Mouse (Mus musculus) MN1 (cell line): ENCODE results near the gene Zdhhc17.

Experiments
- DNase-seq: peaks from one replicate; pipeline ENCODE4 v3.0.0-alpha.2; 2016; ENCODE audit warnings: low spot score

Gene Zdhhc17

DNA sequence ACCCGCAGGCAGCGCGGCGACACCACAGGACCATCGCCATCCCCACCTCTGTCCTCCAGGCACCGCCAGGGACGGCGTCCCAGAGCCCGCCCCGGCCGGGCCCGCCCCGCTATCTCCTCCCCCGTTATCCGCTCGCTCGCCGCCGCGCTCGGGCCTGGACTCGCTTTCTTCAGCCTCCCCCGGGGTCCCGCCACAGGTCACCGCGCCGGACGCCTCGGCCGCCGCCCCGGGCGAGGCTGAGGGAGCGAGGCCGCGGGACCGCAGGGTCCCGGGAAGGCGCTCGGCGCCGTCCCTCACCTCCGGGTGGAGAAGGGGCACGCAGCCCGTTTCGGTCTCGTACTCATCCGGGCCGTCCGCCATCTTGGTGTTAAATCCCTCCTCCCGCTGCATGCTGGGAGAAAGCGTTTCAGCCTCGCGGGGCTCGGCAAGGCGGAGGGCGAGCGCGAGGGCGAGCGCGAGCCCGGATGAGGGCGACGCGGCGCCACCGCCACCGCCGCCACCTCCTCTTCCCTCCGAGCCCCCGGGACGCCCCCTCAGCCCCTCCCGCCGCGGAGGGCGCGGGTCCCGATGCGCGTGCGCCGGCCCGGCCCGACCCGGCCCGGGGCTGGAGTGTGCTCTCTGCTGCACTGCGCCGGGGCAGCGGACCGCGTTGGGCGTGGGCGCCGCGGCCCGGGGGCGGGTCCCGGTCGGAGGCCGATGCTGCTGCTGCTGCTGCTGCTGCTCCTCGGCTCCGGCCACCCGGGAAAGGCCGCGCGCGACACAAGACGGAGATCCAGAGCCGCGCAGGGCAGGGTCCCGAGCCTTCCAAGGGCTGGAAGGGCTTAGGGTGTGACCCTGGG is at the start of gene Zdhhc17:
Gene Zdhhc17, minus strand, starts transcription at position 500 of the 839 bp plus-strand sequence.
- peak; percentile 98 for DNase-seq

DNA sequence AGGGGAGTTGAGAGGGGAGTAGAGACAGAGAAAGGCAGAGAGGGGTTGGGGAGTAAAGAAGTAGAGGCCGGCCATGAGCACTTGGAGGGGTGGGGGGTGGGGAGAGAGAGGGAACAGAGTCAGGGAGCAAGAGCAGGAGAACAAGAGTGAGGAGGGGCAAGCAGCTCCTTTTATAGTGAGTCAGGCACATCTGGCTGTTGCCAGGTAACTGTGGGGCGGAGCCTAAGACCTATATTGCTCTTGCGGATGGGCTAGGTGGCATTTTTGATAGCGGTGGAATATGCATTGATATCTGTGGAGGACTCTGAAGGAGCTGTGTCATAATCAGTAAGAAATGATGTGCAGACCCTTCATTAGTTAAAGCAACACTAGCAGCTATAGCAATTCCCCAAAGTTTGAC is 45.8 kb upstream of the Zdhhc17 start:
- no peak for DNase-seq

DNA sequence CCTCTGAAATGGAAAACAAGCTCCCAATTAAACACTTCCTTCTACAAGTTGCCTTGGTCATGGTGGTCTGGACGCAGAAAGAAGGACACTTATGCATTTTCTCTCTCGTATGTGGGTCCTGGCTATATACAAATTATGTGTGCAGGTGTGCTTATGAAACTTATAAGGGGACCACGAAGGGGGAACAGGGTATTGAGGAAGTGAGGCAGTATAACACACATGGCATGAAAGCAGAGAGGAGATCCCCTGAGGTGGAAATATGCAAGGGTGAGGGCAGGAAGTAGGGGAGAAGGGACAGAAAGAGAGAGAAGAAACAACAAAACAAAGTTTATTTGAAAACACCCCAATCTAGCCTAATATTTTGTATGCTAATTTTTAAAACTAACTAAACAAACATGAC is 41.7 kb upstream of the Zdhhc17 start:
- DNase-seq, result no peak

GRCm38 (mm10) chr10:111050511-111050910 is 40.6 kb upstream of the Zdhhc17 start:
- DNase-seq, result no peak

DNA sequence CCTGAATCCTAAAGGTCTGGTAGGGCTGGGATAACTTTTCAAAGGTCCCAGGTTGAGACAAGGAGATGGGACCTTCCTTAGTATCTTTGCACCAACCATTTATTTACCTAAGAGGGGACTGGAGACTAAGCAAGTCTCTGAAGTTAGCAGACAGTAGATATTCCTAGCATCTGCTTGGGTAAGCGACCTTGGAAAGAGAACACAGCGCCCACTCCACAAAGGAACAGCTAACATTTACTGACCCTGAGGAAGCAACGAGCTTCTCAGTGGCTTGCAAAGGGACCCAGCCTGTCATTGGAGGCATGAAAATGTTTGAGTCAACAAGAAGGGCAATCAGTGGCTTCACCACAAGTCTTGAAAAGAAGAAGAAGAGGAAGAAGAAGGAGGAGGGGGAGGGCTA is 40.1 kb upstream of the Zdhhc17 start:
- no peak for DNase-seq

GRCm38 (mm10) chr10:111047895-111048294 is 38.0 kb upstream of the Zdhhc17 start:
- DNase-seq, result no peak

GRCm38 (mm10) chr10:111040078-111040656 is 30.2 kb upstream of the Zdhhc17 start:
- no peak for DNase-seq

- no peak for DNase-seq
These were observed 26.9 kb upstream of the Zdhhc17 start for GRCm38 (mm10) chr10:111036851-111037250.

GRCm38 (mm10) chr10:111035134-111035533 is 25.2 kb upstream of the Zdhhc17 start:
- no peak for DNase-seq

- DNase-seq, result no peak
These were observed 21.8 kb upstream of the Zdhhc17 start for GRCm38 (mm10) chr10:111031511-111032365.

DNA sequence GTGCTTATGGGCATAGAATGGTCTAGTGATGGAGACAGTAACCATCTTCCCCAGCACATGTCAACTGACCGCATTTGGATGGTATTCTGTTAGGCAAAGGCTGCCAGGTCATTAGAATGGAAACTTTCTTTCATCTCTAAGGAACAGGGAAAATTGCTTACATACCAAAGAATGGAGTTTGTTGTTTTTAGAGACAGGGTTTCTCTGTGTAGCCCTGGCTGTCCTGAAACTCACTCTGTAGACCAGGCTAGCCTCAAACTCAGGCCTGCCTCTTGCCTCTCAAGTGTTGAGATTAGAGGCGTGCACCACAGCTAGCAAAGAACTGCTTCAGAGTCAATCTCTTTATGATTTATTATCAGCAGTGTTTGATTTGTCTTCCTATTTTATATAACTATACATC is 20.9 kb upstream of the Zdhhc17 start:
- no peak for DNase-seq

- peak; percentile 22 for DNase-seq
These were observed 16.2 kb upstream of the Zdhhc17 start for GRCm38 (mm10) chr10:111026106-111026505.

DNA sequence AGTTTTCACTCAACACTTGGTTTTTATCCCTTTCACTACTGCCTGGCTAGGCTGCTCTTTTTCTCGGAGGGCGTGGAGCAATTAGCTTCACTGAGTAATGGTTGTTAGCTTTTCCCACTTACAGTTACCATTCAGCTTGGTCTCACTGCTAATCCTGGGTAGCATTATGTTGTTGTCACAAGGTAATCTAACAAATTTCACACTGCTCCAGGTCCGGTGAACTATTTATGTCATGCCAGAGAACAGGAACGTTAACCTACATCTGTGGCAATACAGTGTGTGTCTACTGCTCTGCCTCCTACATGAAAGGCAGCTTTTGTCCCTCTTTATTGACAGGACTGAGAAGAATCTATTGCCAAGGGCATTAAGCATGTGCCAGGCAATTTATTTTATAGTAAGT is 14.8 kb upstream of the Zdhhc17 start:
- peak; percentile 46 for DNase-seq

DNA sequence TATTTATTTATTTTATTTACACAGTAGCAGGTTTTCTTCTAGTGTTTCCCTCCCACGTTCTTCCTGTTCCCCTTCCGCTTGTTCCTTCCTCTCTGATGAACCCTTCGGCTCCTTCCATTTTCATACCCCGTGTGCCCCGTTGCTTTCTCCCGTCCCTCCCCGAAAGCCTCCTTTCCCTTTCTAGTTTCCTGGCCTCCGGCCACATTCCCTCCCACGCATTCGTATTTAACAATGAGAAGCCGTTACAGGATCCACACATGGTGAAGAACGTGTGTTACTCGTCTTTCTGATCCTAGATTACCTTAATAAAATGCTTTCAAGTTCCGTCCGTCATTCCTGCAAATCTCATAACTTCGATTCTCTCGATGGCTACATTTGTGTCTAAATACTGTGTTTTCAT is 4.5 kb upstream of the Zdhhc17 start:
- no peak for DNase-seq

DNA sequence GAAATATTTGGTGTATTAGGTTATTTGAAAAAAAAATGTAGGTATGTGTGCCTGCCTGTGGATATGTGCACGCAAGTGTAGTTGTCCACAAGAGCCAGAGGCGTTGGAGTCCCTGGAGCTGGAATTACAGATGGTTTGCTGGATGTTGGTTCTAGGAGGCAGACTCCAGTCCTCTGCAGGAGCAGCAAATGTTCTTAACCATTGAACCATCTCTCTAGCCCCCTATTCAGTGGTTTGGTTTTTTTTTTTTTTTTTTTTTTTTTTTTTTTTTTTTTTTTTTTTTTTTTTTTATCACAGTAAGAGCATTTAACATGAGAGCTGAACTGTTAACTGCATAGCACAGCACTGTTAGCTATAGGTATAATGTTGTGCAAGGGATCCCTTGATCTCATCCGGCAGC is 3.3 kb upstream of the Zdhhc17 start:
- DNase-seq, result no peak

DNA sequence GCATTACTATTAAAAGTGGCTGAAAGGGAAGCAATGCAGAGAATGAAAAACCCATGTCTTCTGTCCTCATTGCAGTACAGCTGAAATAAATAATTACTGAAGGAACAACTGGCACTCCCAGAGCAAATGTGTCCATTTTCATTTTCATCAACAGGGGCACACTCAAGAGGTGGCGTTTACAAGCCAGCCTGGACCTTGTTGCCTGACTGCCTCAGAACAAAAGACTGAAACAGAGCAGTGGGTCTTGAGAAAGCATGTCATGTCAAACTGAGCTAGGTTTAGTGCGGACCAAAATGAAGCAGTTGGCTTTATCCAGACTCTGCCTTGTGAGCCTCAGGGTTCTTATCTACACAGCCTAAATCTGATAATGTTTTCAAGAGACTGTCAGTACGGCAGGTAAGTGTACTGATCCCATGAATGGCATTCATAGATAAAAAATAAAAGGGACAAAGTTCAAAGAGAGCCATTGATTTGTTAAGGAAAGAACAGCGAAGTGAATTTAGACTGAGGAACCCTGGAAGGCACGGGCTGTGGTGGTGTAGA is 2.6 kb upstream of the Zdhhc17 start:
- DNase-seq, result no peak

DNA sequence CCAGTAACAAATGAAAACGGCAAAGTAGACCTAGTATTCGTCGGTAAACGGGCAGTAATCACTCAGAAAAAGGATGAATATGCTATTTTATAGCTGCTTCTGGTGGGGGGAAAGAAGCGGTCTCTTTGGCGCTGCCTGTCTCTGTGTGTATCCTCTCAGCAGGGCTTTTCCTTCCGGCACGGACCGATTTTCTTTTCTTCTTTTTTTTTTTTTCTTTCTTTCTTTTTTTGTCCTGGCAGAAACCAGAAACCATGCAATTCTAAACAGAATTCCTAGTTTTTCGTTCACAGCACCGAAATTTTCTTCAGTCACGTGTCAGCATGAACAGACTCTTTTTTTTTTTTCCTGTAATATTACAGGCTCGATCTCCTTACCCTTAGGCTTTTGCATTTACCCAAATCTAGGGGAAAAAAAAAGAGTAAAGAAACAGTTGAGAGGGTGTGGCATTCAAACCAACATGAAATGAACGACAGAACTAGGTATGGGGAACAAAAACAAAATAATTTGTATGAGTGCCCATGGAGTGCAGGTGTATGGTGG is 1.4 kb upstream of the Zdhhc17 start:
- no peak for DNase-seq

DNA sequence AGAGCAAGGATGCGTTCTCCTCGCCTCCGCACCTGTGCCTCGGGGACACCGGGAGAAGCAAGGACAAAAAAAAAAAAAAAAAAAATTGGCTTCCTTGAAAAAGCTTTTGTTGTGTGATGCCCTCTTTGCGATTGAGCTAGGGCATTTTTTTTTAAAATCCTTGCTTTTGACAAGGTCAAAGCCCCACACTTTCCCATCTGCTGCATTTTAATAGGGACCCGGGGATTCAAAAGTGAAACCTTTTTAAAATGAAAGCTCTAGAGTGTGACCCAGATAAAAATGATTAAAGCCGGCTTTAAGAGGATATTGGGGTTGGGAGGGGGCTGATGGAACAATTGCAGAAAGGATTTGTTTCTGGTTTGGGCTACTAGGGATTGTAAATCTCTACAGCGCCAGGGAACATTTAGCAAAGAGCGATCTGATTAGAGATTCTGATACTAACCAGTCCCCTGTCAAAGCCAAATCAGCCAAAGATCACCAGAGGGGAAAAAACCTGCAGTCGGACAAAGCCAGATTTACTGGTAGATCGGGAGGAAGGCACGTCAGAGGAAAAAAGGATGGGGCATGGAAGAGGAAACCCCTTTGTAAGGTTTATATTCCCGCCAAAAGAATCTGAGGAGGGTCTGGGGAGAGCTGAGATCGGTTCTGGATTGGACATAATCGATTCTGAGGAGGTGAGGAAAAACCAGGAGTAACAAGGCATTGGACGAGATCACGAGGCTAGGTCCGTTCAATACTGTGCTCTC is 713 bp upstream of the Zdhhc17 start:
- peak; percentile 88 for DNase-seq

DNA sequence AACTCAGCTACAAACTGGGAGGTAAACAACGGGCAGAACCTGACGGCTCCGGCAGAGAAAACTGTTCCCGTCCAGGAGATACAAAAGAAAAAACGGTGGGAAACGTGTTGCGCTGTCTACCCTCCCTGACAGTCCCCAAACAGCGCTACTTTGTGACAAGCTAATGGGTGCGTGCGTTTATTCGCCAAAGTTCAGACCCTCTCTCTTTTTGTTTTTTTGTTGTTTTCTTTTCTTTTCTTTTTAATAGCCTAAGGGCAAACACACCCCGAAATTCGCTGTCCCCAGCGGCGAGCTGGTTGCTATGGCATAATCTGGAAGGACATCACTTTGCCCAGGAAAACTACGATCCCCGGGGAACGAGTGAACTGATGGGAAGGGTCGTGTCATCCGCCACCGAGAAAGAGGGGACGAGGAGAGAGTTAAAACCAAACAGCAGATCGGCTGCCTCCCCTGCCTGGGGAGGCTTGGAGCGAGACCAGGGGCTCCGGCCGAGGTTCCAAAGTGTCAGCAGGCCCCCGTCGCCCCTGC is 763 bp downstream of the Zdhhc17 start:
- peak; percentile 64 for DNase-seq

DNA sequence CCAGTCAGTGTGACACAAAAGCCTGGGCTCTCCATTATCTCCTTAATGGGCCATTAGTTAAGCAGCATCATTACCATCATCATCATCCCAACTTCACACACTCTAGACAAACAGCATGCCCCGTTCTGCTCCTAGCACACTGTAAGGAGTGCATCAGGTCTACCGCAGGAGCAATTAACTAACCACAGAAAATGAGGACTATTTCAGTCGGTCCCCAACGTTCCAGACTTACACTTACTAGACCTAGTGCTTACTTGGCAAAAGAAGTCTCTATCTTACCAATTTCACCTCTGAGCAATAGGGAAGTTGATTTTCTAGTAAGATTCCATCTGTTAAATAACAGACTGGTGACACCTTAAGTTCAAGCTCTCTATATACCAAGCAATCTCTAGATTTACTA is 2.3 kb downstream of the Zdhhc17 start:
- DNase-seq, result no peak
